Mouse (Mus musculus) cerebellum, adult 9-11 months (tissue): ENCODE data around the gene Gm10600.
"Not testable (repeated sequence)": the region's sequence is repeated elsewhere in the genome, so short reads cannot be mapped to it uniquely, and the experiment has no call there.

ENCODE experiments used
- DNase-seq: peaks from one replicate; pipeline ENCODE4 v3.0.0; 2022

Gm10600 gene

DNA sequence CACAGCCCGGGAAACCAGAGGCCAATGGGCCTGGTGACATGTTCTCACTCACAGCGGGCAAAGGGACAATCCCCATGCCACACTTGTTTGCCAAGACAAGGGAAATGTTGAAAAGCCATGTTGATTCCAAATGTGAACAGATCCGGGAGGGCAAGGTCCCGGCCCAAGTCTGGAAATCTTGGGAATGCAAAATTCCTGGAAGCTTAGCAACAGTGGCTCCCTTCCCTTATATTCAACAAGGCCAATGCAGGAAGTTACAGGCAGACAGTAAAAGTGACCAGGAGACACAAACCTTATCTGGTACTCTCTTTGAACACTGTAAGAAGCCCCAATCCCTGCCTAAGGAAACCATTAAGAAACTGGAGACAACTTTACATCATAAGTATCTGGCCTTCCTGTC, at the start of gene Gm10600:
Gene Gm10600 (plus strand): TSS at position 301 of the 400 bp plus-strand sequence.
- DNase-seq: not testable (repeated sequence)

DNA sequence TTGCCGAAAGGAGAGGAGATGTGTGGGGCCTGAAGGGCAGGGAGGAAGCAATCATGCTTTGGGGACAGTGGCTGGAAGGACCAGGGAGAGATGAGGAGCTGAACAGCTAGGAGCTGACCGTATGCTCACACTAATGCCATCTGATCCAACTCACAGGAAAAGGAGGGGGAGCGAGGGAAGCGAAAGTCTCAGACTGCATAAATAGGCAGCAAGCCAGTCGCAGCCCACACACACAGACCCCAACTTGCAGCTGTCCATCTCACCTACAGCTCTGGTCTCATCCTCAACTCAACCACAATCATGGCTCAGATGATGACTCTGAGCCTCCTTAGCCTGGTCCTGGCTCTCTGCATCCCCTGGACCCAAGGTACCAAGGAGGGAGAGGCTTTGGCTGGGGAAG, 15.0 kb downstream of the Gm10600 start, which contains the start of gene Ccl21b:
Gene Ccl21b (plus strand): TSS at position 301 of the 400 bp plus-strand sequence.
- DNase-seq: not testable (repeated sequence)
